Mouse (Mus musculus): ENCODE results near the gene Scnm1. TPM values are rescaled to one million over a fixed set of nuclear protein-coding genes. Genes with fewer than 3 reads are reported as not detected.
A peak's percentile ranks its signal among the peaks of the same experiment; 100 is the strongest.

Gene Scnm1
- 51.0 and 54.2 TPM in 2 replicates for polyA plus RNA-seq (2015; fragmentation: Nextera tagmentation; extraction: Ambion mirVana)

DNA sequence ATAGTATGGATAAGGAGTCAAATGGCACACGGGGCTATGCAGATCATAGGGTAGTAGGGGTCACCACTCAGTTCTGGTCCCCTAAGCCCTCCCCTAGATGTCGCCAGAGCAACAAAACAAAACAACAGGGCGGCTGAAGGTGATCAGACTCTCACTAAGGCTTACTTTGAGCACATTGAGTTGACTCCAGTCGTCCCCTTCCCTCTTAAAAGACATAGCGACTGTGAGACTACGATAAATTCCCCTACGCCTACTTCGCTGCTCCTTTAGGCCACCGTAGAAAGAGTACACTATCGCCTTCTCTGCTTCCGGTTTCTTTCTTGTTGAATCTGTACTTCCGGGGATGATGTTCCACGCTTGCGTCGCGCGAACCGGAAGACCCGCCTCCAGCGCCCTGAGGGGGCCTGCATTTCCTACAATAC, at the start of gene Scnm1, which contains the start of gene Lysmd1:
Scnm1 (minus strand) TSS at position 332 of the 422 bp plus-strand sequence.
Lysmd1 (plus strand) TSS at position 409 of the 422 bp plus-strand sequence.
- Histone ChIP-seq H3K4me3 (peak within 1 kb of the TSS; percentile 74), H3K9ac (peak within 1 kb of the TSS; percentile 81), H3K36me3 (peaks cover 18% of the 10 kb centered on the region), H3K9me3 (replicated peaks) (no peaks in the 10 kb centered on the region), H3K27me3 (no peaks in the 10 kb centered on the region), H3K4me2 (peak within 1 kb of the TSS; percentile 92), H3K4me1 (replicated peaks) (peaks cover 21% of the 10 kb centered on the region), H3K27ac (peak within 1 kb of the TSS; percentile 80)
- WGBS: under 1% methylated on average over 20 of the region's 20 CpGs
- peak; percentile 89 for ATAC-seq (replicated peaks; ENCODE audit: insufficient number of reproducible peaks, insufficient read depth, low FRiP score, low read depth)

DNA sequence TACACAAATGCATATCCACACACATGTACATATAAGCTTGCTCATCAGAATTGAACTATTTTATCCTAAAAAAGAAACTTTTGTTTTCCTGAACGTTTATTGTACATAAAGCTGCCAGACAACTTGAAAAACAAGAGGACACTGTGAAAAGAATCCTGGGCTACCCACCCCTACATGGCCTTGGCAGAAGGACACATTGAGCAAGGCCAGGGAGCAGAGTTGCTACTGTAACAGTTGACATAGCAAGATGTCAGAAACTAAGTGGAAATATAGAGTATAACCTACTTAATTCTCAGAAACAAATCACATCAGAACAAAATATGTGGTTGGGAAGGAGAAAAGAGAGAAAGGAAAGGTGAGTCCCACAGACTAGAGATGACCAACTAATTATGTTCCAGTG, 48.0 kb upstream of the Scnm1 start:
- Histone ChIP-seq H3K4me1 (replicated peaks) (no peaks in the 10 kb centered on the region), H3K4me3 (no peak overlapping the region), H3K4me2 (no peak overlapping the region), H3K9ac (no peak overlapping the region), H3K36me3 (peaks cover 16% of the 10 kb centered on the region), H3K27ac (no peak overlapping the region), H3K9me3 (replicated peaks) (no peaks in the 10 kb centered on the region), H3K27me3 (no peaks in the 10 kb centered on the region)
- ATAC-seq (replicated peaks; ENCODE audit: insufficient number of reproducible peaks, insufficient read depth, low FRiP score, low read depth): no peak
- WGBS: 61% methylated on average over 1 of the region's 1 CpGs

DNA sequence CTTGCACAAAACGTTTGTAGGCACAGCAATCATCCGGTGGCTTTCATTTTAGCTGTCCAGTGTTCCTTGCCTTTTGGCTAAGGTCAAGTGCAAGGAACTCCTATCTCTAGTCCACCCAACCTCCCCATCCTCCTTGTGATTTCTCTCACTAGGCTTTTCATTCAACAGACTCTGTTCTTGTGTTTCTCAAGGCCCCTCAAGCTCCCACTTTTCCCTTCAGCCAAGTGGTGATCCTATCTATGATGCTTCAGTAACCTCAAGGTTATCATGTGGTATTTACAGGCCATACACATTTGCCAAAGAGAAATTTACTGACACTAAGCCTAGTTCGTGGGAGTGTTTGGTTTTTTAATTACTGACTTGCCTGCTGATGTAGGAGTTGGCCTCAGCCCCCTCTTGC, 46.1 kb upstream of the Scnm1 start:
- Histone ChIP-seq H3K36me3 (peaks cover 4% of the 10 kb centered on the region; the same call in 1 of the 2 replicates), H3K27ac (no peak overlapping the region), H3K4me2 (no peak overlapping the region), H3K9ac (no peak overlapping the region), H3K4me3 (no peak overlapping the region), H3K9me3 (replicated peaks) (no peaks in the 10 kb centered on the region), H3K27me3 (peaks cover 6% of the 10 kb centered on the region; the same call in 1 of the 2 replicates), H3K4me1 (replicated peaks) (no peaks in the 10 kb centered on the region)
- WGBS: 59% methylated on average over 3 of the region's 3 CpGs
- ATAC-seq (replicated peaks; ENCODE audit: insufficient number of reproducible peaks, insufficient read depth, low FRiP score, low read depth): no peak

DNA sequence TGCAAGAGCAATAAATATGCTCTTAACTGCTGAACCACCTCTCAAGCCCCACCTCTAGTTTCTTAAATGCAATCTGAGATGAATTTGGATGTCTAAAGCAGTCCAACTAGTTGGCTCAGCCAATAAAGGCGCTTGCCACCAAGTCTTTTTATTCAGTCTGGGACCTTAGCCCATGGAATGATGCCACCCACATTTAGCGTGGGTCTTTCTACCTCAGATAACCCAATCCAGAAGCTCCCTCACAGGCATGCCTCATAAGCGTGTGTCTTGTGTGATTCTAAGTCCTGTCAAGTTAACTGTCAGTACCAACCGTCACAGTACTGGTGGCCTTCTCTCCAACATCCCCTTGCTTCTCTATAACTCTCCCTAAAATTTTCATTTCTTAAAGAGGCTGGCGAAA, 45.1 kb upstream of the Scnm1 start:
- Histone ChIP-seq H3K36me3 (peaks cover 2% of the 10 kb centered on the region; the same call in 1 of the 2 replicates), H3K27me3 (peaks cover 7% of the 10 kb centered on the region; the same call in 1 of the 2 replicates), H3K9me3 (replicated peaks) (no peaks in the 10 kb centered on the region), H3K4me1 (replicated peaks) (peaks cover 2% of the 10 kb centered on the region), H3K4me3 (no peak overlapping the region), H3K27ac (no peak overlapping the region), H3K9ac (no peak overlapping the region), H3K4me2 (no peak overlapping the region)
- ATAC-seq (replicated peaks; ENCODE audit: insufficient number of reproducible peaks, insufficient read depth, low FRiP score, low read depth): no peak
- 87% methylated on average over 5 of the region's 5 CpGs for WGBS

DNA sequence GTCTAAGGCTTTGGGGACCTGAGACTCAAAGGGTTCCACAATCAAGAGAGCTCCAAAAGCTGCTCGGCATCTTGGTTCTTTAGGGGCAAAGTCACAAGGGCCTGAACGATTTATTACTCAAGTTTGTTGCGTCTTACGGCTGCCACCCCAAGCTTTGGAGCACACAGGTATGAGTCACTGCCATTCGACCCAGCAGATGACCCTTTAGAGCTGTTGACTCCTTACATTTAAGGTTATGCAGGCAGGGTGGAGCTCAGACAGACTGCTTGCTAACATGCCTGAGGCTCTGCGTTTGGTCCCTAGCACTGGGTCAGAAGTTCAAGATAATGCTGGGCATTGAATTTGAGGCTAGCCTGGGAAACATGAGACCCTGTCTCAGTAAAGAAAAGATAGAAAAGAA, 43.8 kb upstream of the Scnm1 start:
- no peak for ATAC-seq (replicated peaks; ENCODE audit: insufficient number of reproducible peaks, insufficient read depth, low FRiP score, low read depth)
- Histone ChIP-seq H3K9ac (no peak overlapping the region), H3K4me2 (no peak overlapping the region), H3K9me3 (replicated peaks) (no peaks in the 10 kb centered on the region), H3K27me3 (peaks cover 12% of the 10 kb centered on the region), H3K4me1 (replicated peaks) (peaks cover 16% of the 10 kb centered on the region), H3K27ac (no peak overlapping the region), H3K36me3 (no peaks in the 10 kb centered on the region; the same call in 1 of the 2 replicates), H3K4me3 (no peak overlapping the region)
- WGBS: 59% methylated on average over 6 of the region's 6 CpGs

DNA sequence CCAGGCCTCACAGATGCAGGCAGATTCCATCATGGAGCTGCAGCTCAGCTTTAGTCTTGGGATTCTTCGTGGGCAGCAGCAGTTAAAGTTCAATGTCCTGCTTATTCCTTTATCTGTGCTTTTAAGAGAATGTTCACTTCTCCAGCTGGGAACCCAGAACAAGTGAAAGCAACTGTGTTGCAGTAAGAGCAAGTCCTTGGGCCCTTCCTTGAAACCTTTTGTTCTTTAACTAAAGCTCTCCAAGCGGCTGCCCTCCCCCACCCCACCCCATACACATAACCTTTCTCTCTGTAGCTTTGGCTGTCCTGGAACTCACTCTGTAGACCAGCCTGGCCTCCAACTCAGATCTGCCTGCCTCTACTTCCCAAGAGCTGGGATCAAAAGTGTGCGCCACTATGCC, 42.7 kb upstream of the Scnm1 start:
- Histone ChIP-seq H3K36me3 (no peaks in the 10 kb centered on the region; the same call in 1 of the 2 replicates), H3K27me3 (peaks cover 22% of the 10 kb centered on the region), H3K4me2 (no peak overlapping the region), H3K4me1 (replicated peaks) (peaks cover 19% of the 10 kb centered on the region), H3K9ac (no peak overlapping the region), H3K27ac (no peak overlapping the region), H3K4me3 (no peak overlapping the region), H3K9me3 (replicated peaks) (no peaks in the 10 kb centered on the region)
- 65% methylated on average over 3 of the region's 3 CpGs for WGBS
- ATAC-seq (replicated peaks; ENCODE audit: insufficient number of reproducible peaks, insufficient read depth, low FRiP score, low read depth): no peak

DNA sequence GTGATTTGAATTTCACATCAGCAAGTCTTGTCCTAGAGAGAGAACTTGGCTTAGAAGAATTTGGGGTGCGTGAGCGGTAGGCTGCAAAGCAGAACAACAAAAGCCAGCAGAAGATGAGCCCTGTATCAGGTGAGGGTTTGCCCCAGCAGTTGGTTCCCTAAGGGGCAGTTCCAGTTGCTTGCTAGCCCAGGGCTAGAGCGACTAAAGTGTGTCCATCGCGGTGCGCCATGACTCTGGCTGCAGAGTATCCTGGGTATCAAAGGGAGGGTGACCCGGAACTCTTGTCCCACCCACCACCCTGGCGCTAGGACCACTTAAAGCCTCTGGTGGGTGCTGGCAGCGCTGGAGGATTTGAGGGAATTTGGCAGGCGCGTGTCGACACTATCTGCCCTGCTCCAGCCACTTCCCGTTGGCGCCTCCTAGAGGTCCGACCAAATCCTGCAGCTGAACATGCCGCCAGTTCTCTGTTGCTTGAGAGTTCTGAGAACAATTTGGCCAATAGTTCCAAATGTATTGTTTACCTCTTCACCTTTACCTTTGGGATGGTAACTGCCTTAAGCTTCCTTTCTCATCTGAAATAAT, 40.3 kb upstream of the Scnm1 start:
- peak overlapping the region; percentile 42 for H3K4me3 ChIP-seq
- ATAC-seq (replicated peaks; ENCODE audit: insufficient number of reproducible peaks, insufficient read depth, low FRiP score, low read depth): 0 out of 2 replicates have a peak, but pooled peaks have one; percentile 21
- peak overlapping the region; percentile 72 for H3K4me2 ChIP-seq
- H3K4me1 ChIP-seq (replicated peaks): peaks cover 19% of the 10 kb centered on the region
- H3K27me3 ChIP-seq: peaks cover 42% of the 10 kb centered on the region
- H3K9me3 ChIP-seq (replicated peaks): no peaks in the 10 kb centered on the region
- WGBS: 8% methylated on average over 16 of the region's 16 CpGs
- H3K27ac ChIP-seq: no peak overlapping the region
- no peaks in the 10 kb centered on the region for H3K36me3 ChIP-seq
- H3K9ac ChIP-seq: 0 out of 2 replicates have a peak overlapping the region, but pooled peaks have one; percentile 27

DNA sequence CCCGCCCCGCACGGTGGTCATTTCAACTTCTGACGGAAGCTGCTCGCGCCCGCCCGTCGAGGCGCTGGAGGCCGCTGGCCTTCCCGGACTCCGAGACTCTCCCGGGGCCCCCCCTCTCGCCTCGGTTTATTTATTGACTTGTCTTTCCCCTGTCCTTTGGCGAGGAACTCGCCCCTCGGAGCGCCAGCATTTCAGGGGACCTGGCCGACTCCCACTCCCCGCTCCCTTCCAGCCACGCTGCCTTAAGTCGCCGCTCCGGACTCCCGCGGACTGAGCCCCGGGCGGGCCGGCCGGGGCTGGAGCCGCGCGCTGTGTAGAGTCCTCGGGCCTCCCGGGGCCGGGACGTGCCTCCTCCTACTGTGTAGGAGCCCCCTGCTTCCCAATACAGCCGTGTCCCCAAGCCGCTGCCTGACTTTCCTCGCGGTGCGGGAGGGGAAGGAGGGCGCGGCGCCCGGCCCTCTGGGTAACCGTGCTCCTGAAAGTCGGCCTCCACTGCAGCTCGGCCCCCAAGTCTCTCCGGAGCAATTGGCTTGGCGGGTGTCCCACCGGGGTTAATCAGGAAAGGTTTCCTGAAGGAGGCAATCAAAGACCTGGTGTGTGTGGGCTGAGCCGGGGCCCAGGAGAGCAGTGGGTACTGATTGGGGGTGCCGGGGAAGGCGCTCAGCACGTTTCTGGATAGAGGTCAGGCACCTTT, 39.6 kb upstream of the Scnm1 start:
- Histone ChIP-seq H3K27ac (no peak overlapping the region), H3K4me1 (replicated peaks) (peaks cover 19% of the 10 kb centered on the region), H3K4me2 (peak overlapping the region; percentile 72), H3K4me3 (peak overlapping the region; percentile 42), H3K9me3 (replicated peaks) (no peaks in the 10 kb centered on the region), H3K27me3 (peaks cover 42% of the 10 kb centered on the region), H3K9ac (peak overlapping the region; percentile 46), H3K36me3 (no peaks in the 10 kb centered on the region)
- ATAC-seq (replicated peaks; ENCODE audit: insufficient number of reproducible peaks, insufficient read depth, low FRiP score, low read depth): no peak
- 7% methylated on average over 58 of the region's 58 CpGs for WGBS

DNA sequence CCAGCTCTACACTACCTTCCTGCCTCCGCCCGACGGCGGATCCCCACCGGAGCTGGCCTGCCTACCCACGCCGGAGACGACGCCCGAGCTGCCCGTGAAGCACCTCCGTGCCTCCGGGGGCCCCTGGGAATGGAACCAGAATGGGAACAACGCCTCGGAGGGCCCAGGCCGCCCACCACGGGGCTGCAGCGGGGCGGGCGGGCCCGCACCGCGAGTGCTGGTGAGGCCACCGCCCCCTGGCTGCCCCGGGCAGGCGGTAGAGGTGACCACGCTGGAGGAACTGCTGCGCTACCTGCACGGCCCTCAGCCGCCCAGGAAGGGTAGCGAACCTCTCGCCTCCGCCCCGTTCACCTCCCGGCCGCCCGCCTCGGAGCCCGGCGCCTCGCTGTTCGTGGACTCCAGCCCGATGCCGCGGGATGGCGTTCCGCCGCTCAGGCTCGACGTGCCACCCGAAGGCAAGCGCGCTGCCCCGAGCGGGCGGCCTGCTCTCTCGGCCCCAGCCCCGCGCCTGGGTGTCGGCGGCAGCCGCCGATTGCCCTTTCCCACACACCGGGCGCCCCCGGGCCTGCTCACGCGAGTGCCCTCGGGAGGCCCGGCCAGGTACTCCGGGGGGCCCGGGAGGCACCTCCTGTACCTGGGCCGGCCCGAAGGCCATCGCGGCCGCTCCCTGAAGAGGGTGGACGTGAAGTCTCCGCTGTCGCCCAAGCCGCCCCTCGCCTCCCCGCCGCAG, 38.9 kb upstream of the Scnm1 start:
- H3K27me3 ChIP-seq: peaks cover 47% of the 10 kb centered on the region
- no peaks in the 10 kb centered on the region for H3K9me3 ChIP-seq (replicated peaks)
- peak overlapping the region; percentile 72 for H3K4me2 ChIP-seq
- peak overlapping the region; percentile 42 for H3K4me3 ChIP-seq
- H3K9ac ChIP-seq: peak overlapping the region; percentile 46
- 31% methylated on average over 76 of the region's 84 CpGs for WGBS
- no peak overlapping the region for H3K27ac ChIP-seq
- peaks cover 19% of the 10 kb centered on the region for H3K4me1 ChIP-seq (replicated peaks)
- ATAC-seq (replicated peaks; ENCODE audit: insufficient number of reproducible peaks, insufficient read depth, low FRiP score, low read depth): no peak
- no peaks in the 10 kb centered on the region for H3K36me3 ChIP-seq

DNA sequence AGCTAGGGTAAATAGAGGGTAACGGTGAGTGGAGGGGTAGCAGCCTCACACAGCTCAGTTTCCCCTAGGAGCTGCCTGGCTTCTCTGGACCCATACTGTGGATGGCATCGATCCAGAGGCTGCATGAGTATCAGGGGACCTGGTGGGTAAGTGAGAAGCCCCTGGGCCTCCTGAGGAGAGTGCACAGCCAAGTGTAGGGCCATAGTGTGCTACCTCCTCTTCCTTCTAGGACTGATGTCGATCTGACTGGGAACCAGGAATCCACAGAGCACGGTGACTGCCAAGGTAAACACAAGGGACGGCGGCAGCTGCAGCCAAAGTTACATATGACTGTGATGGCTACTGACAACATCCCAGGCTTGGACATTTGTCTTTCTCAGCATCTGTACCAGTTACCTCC, 37.3 kb upstream of the Scnm1 start:
- Histone ChIP-seq H3K4me3 (no peak overlapping the region), H3K4me2 (no peak overlapping the region), H3K27me3 (peaks cover 54% of the 10 kb centered on the region), H3K4me1 (replicated peaks) (peaks cover 19% of the 10 kb centered on the region), H3K9me3 (replicated peaks) (no peaks in the 10 kb centered on the region), H3K27ac (no peak overlapping the region), H3K36me3 (no peaks in the 10 kb centered on the region), H3K9ac (no peak overlapping the region)
- ATAC-seq (replicated peaks; ENCODE audit: insufficient number of reproducible peaks, insufficient read depth, low FRiP score, low read depth): no peak
- WGBS: 64% methylated on average over 6 of the region's 6 CpGs

DNA sequence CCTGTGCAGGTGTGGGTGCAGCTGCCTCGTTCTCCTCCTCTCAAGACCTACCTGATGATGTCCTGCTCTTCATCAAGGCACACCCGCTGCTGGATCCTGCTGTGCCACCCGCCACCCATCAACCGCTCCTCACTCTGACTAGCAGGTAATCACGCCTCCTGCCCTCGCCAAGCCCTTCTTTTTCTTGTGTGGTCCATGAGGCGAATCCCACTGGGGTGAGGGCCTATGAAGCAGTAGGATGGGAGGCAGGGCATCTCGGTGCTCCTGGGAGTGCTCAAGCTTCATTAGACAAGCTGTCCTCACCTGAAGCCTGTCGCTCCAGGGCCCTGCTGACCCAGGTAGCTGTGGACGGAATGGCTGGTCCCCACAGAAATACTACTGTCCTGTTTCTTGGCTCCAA, 36.2 kb upstream of the Scnm1 start:
- ATAC-seq (replicated peaks; ENCODE audit: insufficient number of reproducible peaks, insufficient read depth, low FRiP score, low read depth): no peak
- peaks cover 49% of the 10 kb centered on the region for H3K27me3 ChIP-seq

More for the DNA sequence above, 36.2 kb upstream of the Scnm1 start:
- H3K4me2 ChIP-seq: no peak overlapping the region
- H3K4me1 ChIP-seq (replicated peaks): peaks cover 21% of the 10 kb centered on the region
- WGBS: 88% methylated on average over 10 of the region's 10 CpGs
- no peak overlapping the region for H3K9ac ChIP-seq
- H3K9me3 ChIP-seq (replicated peaks): no peaks in the 10 kb centered on the region
- no peaks in the 10 kb centered on the region for H3K36me3 ChIP-seq
- H3K27ac ChIP-seq: no peak overlapping the region
- no peak overlapping the region for H3K4me3 ChIP-seq

Measured in heart, embryonic 15.5 days (tissue).